Mouse (Mus musculus): ENCODE data around the gene Ptgfr. TPM values are rescaled to one million over a fixed set of nuclear protein-coding genes. Genes with fewer than 3 reads are reported as not detected.

The Ptgfr gene
- polyA plus RNA-seq, 1 experiment from 2014 or later: 0.21 TPM

- H3K4me3 ChIP-seq (ENCODE audit: low read length): no peak overlapping the region
- WGBS: 41% methylated on average over 6 of the region's 6 CpGs
- ATAC-seq: peak; percentile 49
- no peak overlapping the region for H3K9ac ChIP-seq (ENCODE audit: low read depth, low read length)
- H3K4me1 ChIP-seq (ENCODE audit: control insufficient read depth, insufficient read depth, low read length): peaks cover 2% of the 10 kb centered on the region
- H3K4me2 ChIP-seq (ENCODE audit: low read depth, low read length): peak overlapping the region; percentile 20; the same call in 1 of the 2 replicates
- H3K27ac ChIP-seq (ENCODE audit: low read length): no peak overlapping the region
- no peaks in the 10 kb centered on the region for H3K9me3 ChIP-seq (ENCODE audit: control insufficient read depth, low read length)
- H3K27me3 ChIP-seq (replicated peaks; ENCODE audit: control insufficient read depth, insufficient read depth, low read length): 0 out of 2 replicates have a peak, but pooled peaks cover 7% of the 10 kb centered on the region
- H3K36me3 ChIP-seq (ENCODE audit: control insufficient read depth, insufficient read depth, low read length): no peaks in the 10 kb centered on the region
Observed at GRCm38 (mm10) chr3:151838372-151838771, 942 bp upstream of the Ptgfr start.

- Histone ChIP-seq H3K27me3 (replicated peaks; ENCODE audit: control insufficient read depth, insufficient read depth, low read length) (0 out of 2 replicates have a peak, but pooled peaks cover 7% of the 10 kb centered on the region), H3K9ac (ENCODE audit: low read depth, low read length) (no peak overlapping the region), H3K9me3 (ENCODE audit: control insufficient read depth, low read length) (no peaks in the 10 kb centered on the region), H3K4me2 (ENCODE audit: low read depth, low read length) (peak overlapping the region; percentile 95), H3K4me3 (ENCODE audit: low read length) (peak overlapping the region; percentile 55), H3K36me3 (ENCODE audit: control insufficient read depth, insufficient read depth, low read length) (no peaks in the 10 kb centered on the region), H3K4me1 (ENCODE audit: control insufficient read depth, insufficient read depth, low read length) (peaks cover 2% of the 10 kb centered on the region), H3K27ac (ENCODE audit: low read length) (no peak overlapping the region)
- ATAC-seq: no peak
- 48% methylated on average over 9 of the region's 9 CpGs for WGBS
Observed at GRCm38 (mm10) chr3:151837749-151838148, 319 bp upstream of the Ptgfr start.

DNA sequence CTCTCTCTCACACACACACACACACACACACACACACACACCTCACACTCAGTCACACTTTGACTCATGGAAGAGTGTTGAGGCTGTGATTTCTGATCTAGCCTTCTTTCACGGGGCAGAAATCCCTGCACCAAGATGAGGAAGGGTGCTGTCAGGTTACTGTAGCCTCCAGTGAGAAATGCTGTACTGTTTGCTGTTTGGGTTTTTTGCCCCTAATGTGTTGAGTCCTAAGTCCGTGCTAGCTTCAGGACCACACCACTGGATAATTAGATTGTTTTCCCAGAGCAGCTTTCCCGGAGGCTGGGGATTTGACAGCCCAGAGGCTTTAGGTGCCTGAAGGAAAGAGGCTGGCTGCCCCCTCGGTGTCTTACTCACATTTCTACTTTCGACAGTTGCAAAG, 979 bp downstream of the Ptgfr start:
- WGBS: 10% methylated on average over 5 of the region's 5 CpGs
- ATAC-seq: peak; percentile 12; the same call in 1 of the 2 replicates
- Histone ChIP-seq H3K4me1 (ENCODE audit: control insufficient read depth, insufficient read depth, low read length) (peaks cover 2% of the 10 kb centered on the region), H3K4me2 (ENCODE audit: low read depth, low read length) (peak overlapping the region; percentile 95), H3K27me3 (replicated peaks; ENCODE audit: control insufficient read depth, insufficient read depth, low read length) (0 out of 2 replicates have a peak, but pooled peaks cover 7% of the 10 kb centered on the region), H3K4me3 (ENCODE audit: low read length) (peak overlapping the region; percentile 55), H3K27ac (ENCODE audit: low read length) (no peak overlapping the region), H3K9me3 (ENCODE audit: control insufficient read depth, low read length) (no peaks in the 10 kb centered on the region), H3K9ac (ENCODE audit: low read depth, low read length) (peak overlapping the region; percentile 60; the same call in 1 of the 2 replicates), H3K36me3 (ENCODE audit: control insufficient read depth, insufficient read depth, low read length) (no peaks in the 10 kb centered on the region)

GRCm38 (mm10) chr3:151835831-151836230, 1.6 kb downstream of the Ptgfr start:
- Histone ChIP-seq H3K27me3 (replicated peaks; ENCODE audit: control insufficient read depth, insufficient read depth, low read length) (0 out of 2 replicates have a peak, but pooled peaks cover 7% of the 10 kb centered on the region), H3K4me2 (ENCODE audit: low read depth, low read length) (no peak overlapping the region), H3K9me3 (ENCODE audit: control insufficient read depth, low read length) (no peaks in the 10 kb centered on the region), H3K36me3 (ENCODE audit: control insufficient read depth, insufficient read depth, low read length) (no peaks in the 10 kb centered on the region), H3K27ac (ENCODE audit: low read length) (no peak overlapping the region), H3K4me1 (ENCODE audit: control insufficient read depth, insufficient read depth, low read length) (peaks cover 2% of the 10 kb centered on the region), H3K4me3 (ENCODE audit: low read length) (no peak overlapping the region), H3K9ac (ENCODE audit: low read depth, low read length) (no peak overlapping the region)
- ATAC-seq: no peak
- WGBS: 65% methylated on average over 3 of the region's 3 CpGs

- H3K36me3 ChIP-seq (ENCODE audit: control insufficient read depth, insufficient read depth, low read length): no peaks in the 10 kb centered on the region
- H3K4me3 ChIP-seq (ENCODE audit: low read length): no peak overlapping the region
- H3K27ac ChIP-seq (ENCODE audit: low read length): no peak overlapping the region
- no peaks in the 10 kb centered on the region for H3K9me3 ChIP-seq (ENCODE audit: control insufficient read depth, low read length)
- 66% methylated on average over 11 of the region's 11 CpGs for WGBS
- no peak overlapping the region for H3K4me2 ChIP-seq (ENCODE audit: low read depth, low read length)
- H3K9ac ChIP-seq (ENCODE audit: low read depth, low read length): no peak overlapping the region
- no peaks in the 10 kb centered on the region for H3K4me1 ChIP-seq (ENCODE audit: control insufficient read depth, insufficient read depth, low read length)
- H3K27me3 ChIP-seq (replicated peaks; ENCODE audit: control insufficient read depth, insufficient read depth, low read length): no peaks in the 10 kb centered on the region
- ATAC-seq: no peak
Observed at GRCm38 (mm10) chr3:151827950-151828610, 9.3 kb downstream of the Ptgfr start.

DNA sequence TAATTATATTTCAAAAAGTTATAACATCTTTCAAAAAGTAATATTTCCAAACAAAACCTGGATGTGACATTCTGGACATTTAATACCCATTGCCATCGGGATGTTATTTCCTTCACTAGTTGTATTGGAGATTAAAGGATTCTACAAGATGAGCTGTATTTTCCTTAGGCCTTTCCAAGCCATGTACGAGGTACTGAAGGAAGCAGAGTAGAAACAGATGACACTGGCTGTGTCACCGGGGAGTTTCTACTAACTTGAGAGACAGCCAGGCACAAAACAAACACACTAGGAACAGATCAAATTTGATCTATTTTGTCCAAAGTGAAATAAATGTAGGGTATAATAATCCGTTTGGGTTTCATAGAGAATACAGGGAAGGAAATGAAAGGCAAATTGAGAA, 17.6 kb downstream of the Ptgfr start:
- Histone ChIP-seq H3K27me3 (replicated peaks; ENCODE audit: control insufficient read depth, insufficient read depth, low read length) (no peaks in the 10 kb centered on the region), H3K36me3 (ENCODE audit: control insufficient read depth, insufficient read depth, low read length) (no peaks in the 10 kb centered on the region), H3K4me3 (ENCODE audit: low read length) (no peak overlapping the region), H3K9ac (ENCODE audit: low read depth, low read length) (no peak overlapping the region), H3K4me2 (ENCODE audit: low read depth, low read length) (no peak overlapping the region), H3K27ac (ENCODE audit: low read length) (no peak overlapping the region), H3K4me1 (ENCODE audit: control insufficient read depth, insufficient read depth, low read length) (no peaks in the 10 kb centered on the region), H3K9me3 (ENCODE audit: control insufficient read depth, low read length) (no peaks in the 10 kb centered on the region)
- no peak for ATAC-seq
- WGBS: 81% methylated on average over 4 of the region's 4 CpGs

- Histone ChIP-seq H3K9ac (ENCODE audit: low read depth, low read length) (no peak overlapping the region), H3K27ac (ENCODE audit: low read length) (no peak overlapping the region), H3K9me3 (ENCODE audit: control insufficient read depth, low read length) (no peaks in the 10 kb centered on the region), H3K4me1 (ENCODE audit: control insufficient read depth, insufficient read depth, low read length) (no peaks in the 10 kb centered on the region), H3K4me2 (ENCODE audit: low read depth, low read length) (no peak overlapping the region), H3K4me3 (ENCODE audit: low read length) (no peak overlapping the region), H3K36me3 (ENCODE audit: control insufficient read depth, insufficient read depth, low read length) (no peaks in the 10 kb centered on the region), H3K27me3 (replicated peaks; ENCODE audit: control insufficient read depth, insufficient read depth, low read length) (no peaks in the 10 kb centered on the region)
- ATAC-seq: 0 out of 2 replicates have a peak, but pooled peaks have one; percentile 23
- 82% methylated on average over 6 of the region's 6 CpGs for WGBS
Observed at GRCm38 (mm10) chr3:151818265-151818664, 19.2 kb downstream of the Ptgfr start.

GRCm38 (mm10) chr3:151808613-151809012, 28.8 kb downstream of the Ptgfr start:
- WGBS: 75% methylated on average over 2 of the region's 2 CpGs
- no peak for ATAC-seq
- Histone ChIP-seq H3K4me1 (ENCODE audit: control insufficient read depth, insufficient read depth, low read length) (no peaks in the 10 kb centered on the region), H3K4me2 (ENCODE audit: low read depth, low read length) (no peak overlapping the region), H3K27ac (ENCODE audit: low read length) (no peak overlapping the region), H3K36me3 (ENCODE audit: control insufficient read depth, insufficient read depth, low read length) (no peaks in the 10 kb centered on the region), H3K27me3 (replicated peaks; ENCODE audit: control insufficient read depth, insufficient read depth, low read length) (no peaks in the 10 kb centered on the region), H3K4me3 (ENCODE audit: low read length) (no peak overlapping the region), H3K9ac (ENCODE audit: low read depth, low read length) (no peak overlapping the region), H3K9me3 (ENCODE audit: control insufficient read depth, low read length) (no peaks in the 10 kb centered on the region)

DNA sequence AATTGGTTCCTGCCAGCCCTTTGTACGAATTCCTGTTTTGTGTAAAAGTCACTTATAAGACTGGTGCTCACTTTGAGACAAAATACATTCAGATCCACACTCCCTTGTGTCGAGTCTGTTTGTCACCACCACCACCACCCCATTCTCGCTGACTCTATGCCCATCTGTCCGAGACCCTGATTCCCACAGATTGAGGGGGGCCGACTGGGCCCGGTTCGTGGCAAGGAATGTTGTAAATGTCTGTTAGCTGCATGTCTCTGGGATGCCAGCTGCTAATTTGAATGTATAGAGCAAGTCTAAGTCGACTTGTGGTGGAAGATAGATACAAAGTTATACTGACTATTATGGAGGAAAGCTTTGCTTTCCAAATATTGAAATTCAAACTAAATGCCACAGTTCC, 48.8 kb downstream of the Ptgfr start:
- Histone ChIP-seq H3K9ac (ENCODE audit: low read depth, low read length) (no peak overlapping the region), H3K9me3 (ENCODE audit: control insufficient read depth, low read length) (no peaks in the 10 kb centered on the region), H3K4me3 (ENCODE audit: low read length) (no peak overlapping the region), H3K4me2 (ENCODE audit: low read depth, low read length) (no peak overlapping the region), H3K27me3 (replicated peaks; ENCODE audit: control insufficient read depth, insufficient read depth, low read length) (no peaks in the 10 kb centered on the region), H3K4me1 (ENCODE audit: control insufficient read depth, insufficient read depth, low read length) (no peaks in the 10 kb centered on the region), H3K27ac (ENCODE audit: low read length) (no peak overlapping the region), H3K36me3 (ENCODE audit: control insufficient read depth, insufficient read depth, low read length) (no peaks in the 10 kb centered on the region)
- 79% methylated on average over 8 of the region's 8 CpGs for WGBS
- no peak for ATAC-seq
